Mouse (Mus musculus): ENCODE results near the gene Upp2. TPM values are rescaled to one million over a fixed set of nuclear protein-coding genes. Genes with fewer than 3 reads are reported as not detected.
A peak's percentile ranks its signal among the peaks of the same experiment; 100 is the strongest.

Gene Upp2
- total and polyA plus RNA-seq, 2 experiments from 2014 or later = 10.8 to 12.6 TPM

GRCm38 (mm10) chr2:58626136-58626769, 59.2 kb downstream of the Upp2 start:
- H3K36me3 ChIP-seq (ENCODE audit: insufficient read depth) = no peaks in the 10 kb centered on the region
- WGBS = 8% methylated on average over 8 of the region's 8 CpGs
- TF ChIP-seq CTCF (IDR thresholded peaks at IDR 0.05; ENCODE audit: low read depth) = no peak
- H3K9me3 ChIP-seq (ENCODE audit: low read length) = no peaks in the 10 kb centered on the region
- H3K4me1 ChIP-seq (ENCODE audit: insufficient read depth) = no peaks in the 10 kb centered on the region
- no peak overlapping the region for H3K9ac ChIP-seq
- H3K27ac ChIP-seq (ENCODE audit: low read depth, low read length) = no peak overlapping the region
- ATAC-seq (no peak), DNase-seq (no peak)
- peaks cover 4% of the 10 kb centered on the region; the same call in 1 of the 2 replicates for H3K27me3 ChIP-seq (ENCODE audit: insufficient read depth, low read length)
- no peak overlapping the region for H3K4me3 ChIP-seq (ENCODE audit: low read depth, low read length)
- no peak overlapping the region for H3K4me2 ChIP-seq (ENCODE audit: low read depth)

DNA sequence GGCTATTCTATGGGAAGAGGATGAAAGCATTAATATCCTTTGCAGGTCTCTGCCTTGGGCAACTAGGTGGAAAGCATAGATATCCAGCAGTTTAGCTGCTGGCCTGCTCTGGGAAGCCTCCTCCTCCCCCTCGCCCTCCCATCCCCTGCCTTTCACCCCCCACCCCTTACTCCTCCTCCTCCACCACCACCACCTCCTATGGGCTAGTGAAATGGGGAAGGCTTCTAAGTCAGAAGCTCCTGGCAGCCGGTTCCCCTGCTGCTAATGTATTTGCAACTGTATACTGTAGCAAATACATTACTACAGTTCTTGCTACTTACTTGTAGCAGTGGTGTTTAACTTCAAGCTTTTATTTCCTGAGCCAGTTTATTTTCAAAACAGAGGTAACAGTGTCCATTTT, 60.9 kb downstream of the Upp2 start:
- no peaks in the 10 kb centered on the region for H3K36me3 ChIP-seq (ENCODE audit: insufficient read depth)
- H3K9me3 ChIP-seq (ENCODE audit: low read length) = no peaks in the 10 kb centered on the region
- no peak for ATAC-seq
- no peak overlapping the region for H3K4me3 ChIP-seq (ENCODE audit: low read depth, low read length)
- WGBS = 32% methylated on average over 1 of the region's 2 CpGs
- no peaks in the 10 kb centered on the region for H3K4me1 ChIP-seq (ENCODE audit: insufficient read depth)
- H3K9ac ChIP-seq = no peak overlapping the region
- no peak for TF ChIP-seq CTCF (IDR thresholded peaks at IDR 0.05; ENCODE audit: low read depth)
- no peak overlapping the region for H3K4me2 ChIP-seq (ENCODE audit: low read depth)
- no peak for DNase-seq
- peaks cover 4% of the 10 kb centered on the region; the same call in 1 of the 2 replicates for H3K27me3 ChIP-seq (ENCODE audit: insufficient read depth, low read length)
- H3K27ac ChIP-seq (ENCODE audit: low read depth, low read length) = no peak overlapping the region

GRCm38 (mm10) chr2:58628993-58629392, 61.9 kb downstream of the Upp2 start:
- Histone ChIP-seq H3K9me3 (ENCODE audit: low read length) (no peaks in the 10 kb centered on the region), H3K27me3 (ENCODE audit: insufficient read depth, low read length) (peaks cover 4% of the 10 kb centered on the region; the same call in 1 of the 2 replicates), H3K9ac (no peak overlapping the region), H3K4me2 (ENCODE audit: low read depth) (no peak overlapping the region), H3K36me3 (ENCODE audit: insufficient read depth) (no peaks in the 10 kb centered on the region), H3K27ac (ENCODE audit: low read depth, low read length) (no peak overlapping the region), H3K4me3 (ENCODE audit: low read depth, low read length) (no peak overlapping the region), H3K4me1 (ENCODE audit: insufficient read depth) (no peaks in the 10 kb centered on the region)
- no peak for TF ChIP-seq CTCF (IDR thresholded peaks at IDR 0.05; ENCODE audit: low read depth)
- no peak for ATAC-seq
- no peak for DNase-seq
- WGBS = 21% methylated on average over 3 of the region's 3 CpGs

- WGBS = 31% methylated on average over 7 of the region's 7 CpGs
- TF ChIP-seq CTCF (IDR thresholded peaks at IDR 0.05; ENCODE audit: low read depth) = no peak
- Histone ChIP-seq H3K27me3 (ENCODE audit: insufficient read depth, low read length) (peaks cover 4% of the 10 kb centered on the region; the same call in 1 of the 2 replicates), H3K36me3 (ENCODE audit: insufficient read depth) (no peaks in the 10 kb centered on the region), H3K4me2 (ENCODE audit: low read depth) (no peak overlapping the region), H3K4me3 (ENCODE audit: low read depth, low read length) (no peak overlapping the region), H3K27ac (ENCODE audit: low read depth, low read length) (no peak overlapping the region), H3K4me1 (ENCODE audit: insufficient read depth) (no peaks in the 10 kb centered on the region), H3K9me3 (ENCODE audit: low read length) (no peaks in the 10 kb centered on the region), H3K9ac (no peak overlapping the region)
- ATAC-seq (no peak), DNase-seq (no peak)
These were observed 62.3 kb downstream of the Upp2 start for GRCm38 (mm10) chr2:58629440-58629839.

- TF ChIP-seq CTCF (IDR thresholded peaks at IDR 0.05; ENCODE audit: low read depth) = no peak
- DNase-seq (no peak), ATAC-seq (no peak)
- 94% methylated on average over 11 of the region's 11 CpGs for WGBS
- no peak overlapping the region for H3K4me3 ChIP-seq (ENCODE audit: low read depth, low read length)
- H3K27ac ChIP-seq (ENCODE audit: low read depth, low read length) = no peak overlapping the region
- H3K36me3 ChIP-seq (ENCODE audit: insufficient read depth) = no peaks in the 10 kb centered on the region
- no peak overlapping the region for H3K9ac ChIP-seq
- H3K9me3 ChIP-seq (ENCODE audit: low read length) = no peaks in the 10 kb centered on the region
- no peaks in the 10 kb centered on the region for H3K4me1 ChIP-seq (ENCODE audit: insufficient read depth)
- H3K27me3 ChIP-seq (ENCODE audit: insufficient read depth, low read length) = no peaks in the 10 kb centered on the region
- no peak overlapping the region for H3K4me2 ChIP-seq (ENCODE audit: low read depth)
These were observed 66.7 kb downstream of the Upp2 start for GRCm38 (mm10) chr2:58633791-58634190.

- ATAC-seq = peak; percentile 91
- DNase-seq = peak; percentile 72
- H3K4me1 ChIP-seq (ENCODE audit: insufficient read depth) = no peaks in the 10 kb centered on the region
- WGBS = 51% methylated on average over 19 of the region's 19 CpGs
- no peak overlapping the region; the same call in 1 of the 2 replicates for H3K27ac ChIP-seq (ENCODE audit: low read depth, low read length)
- no peaks in the 10 kb centered on the region for H3K36me3 ChIP-seq (ENCODE audit: insufficient read depth)
- H3K4me3 ChIP-seq (ENCODE audit: low read depth, low read length) = no peak overlapping the region
- no peaks in the 10 kb centered on the region for H3K27me3 ChIP-seq (ENCODE audit: insufficient read depth, low read length)
- no peak overlapping the region for H3K9ac ChIP-seq
- H3K9me3 ChIP-seq (ENCODE audit: low read length) = no peaks in the 10 kb centered on the region
- H3K4me2 ChIP-seq (ENCODE audit: low read depth) = 0 out of 2 replicates have a peak overlapping the region, but pooled peaks have one; percentile 11
- TF ChIP-seq CTCF (IDR thresholded peaks at IDR 0.05; ENCODE audit: low read depth) = peak; percentile 29
These were observed 74.9 kb downstream of the Upp2 start for GRCm38 (mm10) chr2:58641761-58642555.

GRCm38 (mm10) chr2:58645667-58646066, 78.6 kb downstream of the Upp2 start:
- DNase-seq = peak; percentile 50
- Histone ChIP-seq H3K4me3 (ENCODE audit: low read depth, low read length) (no peak overlapping the region), H3K36me3 (ENCODE audit: insufficient read depth) (no peaks in the 10 kb centered on the region), H3K9ac (no peak overlapping the region), H3K27ac (ENCODE audit: low read depth, low read length) (no peak overlapping the region), H3K4me2 (ENCODE audit: low read depth) (no peak overlapping the region), H3K4me1 (ENCODE audit: insufficient read depth) (no peaks in the 10 kb centered on the region), H3K9me3 (ENCODE audit: low read length) (no peaks in the 10 kb centered on the region), H3K27me3 (ENCODE audit: insufficient read depth, low read length) (no peaks in the 10 kb centered on the region)
- no peak for TF ChIP-seq CTCF (IDR thresholded peaks at IDR 0.05; ENCODE audit: low read depth)
- WGBS = 86% methylated on average over 6 of the region's 6 CpGs
- ATAC-seq = peak; percentile 34; the same call in 1 of the 2 replicates

Measured in forebrain, postnatal 0 days (tissue).